Mouse (Mus musculus) CD4-positive, CD25-positive, alpha-beta regulatory T cell, adult 4 months (primary cell): ENCODE results near the gene Olfr678. TPM values are rescaled to one million over a fixed set of nuclear protein-coding genes. Genes with fewer than 3 reads are reported as not detected.
"Not testable (repeated sequence)": the region's sequence is repeated elsewhere in the genome, so short reads cannot be mapped to it uniquely, and the experiment has no call there.

Experiments used
- ATAC-seq: one replicate; pipeline ENCODE4 v1.8.0; 2017
- polyA plus RNA-seq, 2 experiments: library from polyadenylated mRNA; unstranded; fragments of 100-300 nt; shearing (Covaris generic); gene quantifications; one replicate each; pipeline ENCODE4 v1.2.1; 2017

Gene Olfr678
- not detected for polyA plus RNA-seq

DNA sequence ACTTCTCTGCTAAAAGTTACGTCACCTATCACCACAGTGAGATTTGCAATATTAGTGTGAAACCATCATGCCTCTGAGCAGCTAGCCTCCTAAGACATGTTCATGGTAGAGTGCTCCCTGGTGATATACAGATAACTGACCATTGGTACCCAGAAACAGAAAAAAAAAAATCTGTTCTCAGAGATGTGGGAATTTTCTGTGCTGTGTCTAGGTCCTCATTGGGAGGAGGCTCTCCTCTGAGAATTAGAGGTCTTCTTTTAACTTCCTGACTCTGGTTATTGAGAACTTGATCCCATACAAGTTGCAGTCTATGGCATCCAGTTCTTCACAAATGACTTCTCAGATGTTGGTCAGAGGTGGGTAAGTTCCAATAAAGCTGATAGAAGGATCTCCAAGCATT, at the start of gene Olfr678:
Gene Olfr678 (plus strand): TSS at position 301 of the 400 bp plus-strand sequence.
- ATAC-seq = no peak

DNA sequence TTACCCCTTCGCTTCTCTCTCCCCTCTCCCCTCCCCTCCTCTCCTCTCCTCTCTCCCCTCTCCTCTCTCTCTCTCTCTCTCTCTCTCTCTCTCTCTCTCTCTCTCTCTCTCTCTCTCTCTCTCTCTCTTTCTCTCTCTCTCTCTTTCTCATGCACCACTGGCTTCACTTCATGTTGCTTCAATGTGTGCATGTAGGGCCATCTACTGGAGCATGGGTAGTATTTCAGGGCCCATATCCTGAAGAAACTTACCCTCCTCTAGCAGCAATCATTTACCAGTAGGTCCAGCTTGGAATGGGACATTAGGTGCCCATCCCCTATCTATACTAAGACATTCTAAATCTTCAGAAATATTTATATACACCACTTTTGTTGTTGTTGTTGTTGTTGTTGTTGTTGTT, 41.7 kb upstream of the Olfr678 start:
- no peak for ATAC-seq

DNA sequence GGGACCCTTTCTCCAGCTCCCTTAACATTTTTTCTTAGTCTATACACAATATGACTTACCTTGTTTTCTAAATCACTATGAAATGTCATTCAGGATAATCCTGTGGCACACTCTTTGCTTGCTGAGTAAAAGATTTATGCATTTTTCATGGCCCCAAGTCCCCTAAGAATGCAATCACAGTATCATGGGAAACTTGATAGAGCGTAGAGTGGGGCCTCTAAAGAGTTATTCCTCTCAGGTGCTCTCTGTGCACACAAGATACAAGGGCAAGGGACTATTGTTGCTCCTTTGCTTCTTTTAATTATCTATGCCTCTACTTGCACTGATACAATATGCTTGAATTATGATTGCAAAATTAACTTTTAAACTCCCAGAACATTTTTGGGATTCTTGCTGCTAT, 35.9 kb upstream of the Olfr678 start, which contains the start of gene Olfr675:
Gene Olfr675 (minus strand): TSS at position 101 of the 400 bp plus-strand sequence.
- ATAC-seq = no peak

DNA sequence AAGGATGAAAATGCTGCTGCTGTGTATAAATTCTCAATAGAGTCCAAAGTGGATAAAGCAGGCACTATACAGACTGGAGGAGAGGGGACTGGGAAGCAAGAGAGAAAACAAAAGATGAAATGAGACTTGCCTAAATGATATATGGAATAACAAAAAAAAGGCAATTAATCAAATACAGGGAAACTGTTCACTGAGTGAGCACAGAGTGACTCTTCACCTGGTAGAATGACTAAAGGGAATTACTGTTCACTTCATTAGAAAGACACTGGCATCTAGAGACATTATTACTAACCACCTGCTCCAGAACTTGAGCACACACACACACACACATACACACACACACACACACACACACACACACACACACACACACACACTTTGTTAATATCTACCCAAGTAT, 31.9 kb upstream of the Olfr678 start, which contains the start of gene Olfr676:
Gene Olfr676 (plus strand): TSS at position 301 of the 400 bp plus-strand sequence.
- no peak for ATAC-seq

DNA sequence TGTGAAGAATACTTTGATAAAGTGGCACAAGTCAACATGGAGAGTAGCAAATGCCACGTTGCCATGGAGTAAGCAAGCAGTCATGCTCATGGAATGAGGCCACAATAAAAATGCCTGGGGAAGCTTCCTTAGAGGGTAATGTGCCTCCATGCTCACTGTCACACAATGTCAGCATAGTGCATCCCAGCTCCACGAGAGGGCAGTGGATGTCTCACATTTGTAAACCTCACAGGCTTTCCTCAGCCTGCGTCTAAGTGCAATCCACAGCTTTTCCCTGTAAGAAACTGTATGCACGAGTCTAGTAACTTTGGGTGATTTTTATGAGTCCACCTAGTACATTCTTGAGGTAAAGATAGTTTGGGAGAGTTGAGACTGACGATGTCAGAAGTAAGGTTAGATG, 30.4 kb upstream of the Olfr678 start:
- not testable (repeated sequence) for ATAC-seq

DNA sequence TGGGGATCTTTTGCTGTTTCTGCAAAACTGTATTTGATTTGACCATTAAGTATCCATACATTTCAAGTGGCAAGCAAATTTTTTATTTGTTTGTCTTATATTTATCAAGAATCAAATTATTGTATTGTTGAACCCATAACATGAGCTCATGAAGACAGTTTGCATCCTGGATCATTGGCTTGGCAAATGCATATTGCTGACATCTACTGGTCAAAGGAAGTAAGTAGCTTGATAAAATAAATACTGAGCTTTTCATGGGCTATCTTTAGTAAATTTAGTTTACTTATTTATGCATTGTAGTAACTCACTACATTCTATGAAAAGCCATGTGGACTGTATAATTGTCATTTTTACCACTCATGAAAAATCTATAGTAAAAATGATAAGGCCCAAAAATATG, 5.3 kb upstream of the Olfr678 start:
- ATAC-seq = no peak

DNA sequence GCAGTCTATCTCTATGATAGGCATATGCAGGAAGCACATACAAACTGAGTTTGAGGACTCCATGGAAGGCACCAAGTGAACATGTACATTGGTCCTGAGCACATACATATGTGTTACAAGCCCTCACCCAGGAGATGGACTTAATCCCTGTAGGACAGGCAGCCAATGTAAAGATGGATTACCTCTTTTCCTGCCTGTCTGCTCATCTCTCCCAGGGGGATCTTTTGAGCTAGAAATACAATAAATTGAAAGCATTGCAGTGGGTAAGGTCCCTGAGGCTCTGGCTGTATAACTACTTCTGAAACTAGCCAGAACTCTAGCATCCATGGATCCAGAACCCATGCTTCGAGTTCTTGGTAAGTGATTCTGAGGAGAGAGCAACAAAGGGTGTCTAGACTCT, 16.6 kb downstream of the Olfr678 start, which contains the start of gene Olfr679:
Gene Olfr679 (plus strand): TSS at position 301 of the 400 bp plus-strand sequence.
- no peak for ATAC-seq

DNA sequence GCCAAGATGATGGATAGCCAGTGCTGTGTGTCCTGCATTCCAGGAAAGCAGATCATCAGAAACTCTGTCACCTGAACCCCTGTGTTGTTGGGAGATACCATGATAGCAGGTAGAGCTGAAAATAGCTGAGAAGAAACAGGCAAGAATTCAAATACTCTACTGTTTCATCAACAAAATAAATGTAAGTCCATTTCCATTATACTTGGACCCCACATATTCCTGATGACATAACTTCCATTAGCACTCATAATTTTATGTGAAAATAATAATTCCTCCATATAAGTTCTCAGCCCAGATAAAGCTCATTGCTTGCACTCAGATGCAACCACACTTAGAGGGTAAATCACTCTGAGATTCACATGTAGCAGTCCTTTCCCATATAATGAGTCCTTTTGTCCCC, 28.4 kb downstream of the Olfr678 start, which contains the start of gene Olfr680-ps1:
Gene Olfr680-ps1 (minus strand): TSS at position 101 of the 400 bp plus-strand sequence.
- not testable (repeated sequence) for ATAC-seq

DNA sequence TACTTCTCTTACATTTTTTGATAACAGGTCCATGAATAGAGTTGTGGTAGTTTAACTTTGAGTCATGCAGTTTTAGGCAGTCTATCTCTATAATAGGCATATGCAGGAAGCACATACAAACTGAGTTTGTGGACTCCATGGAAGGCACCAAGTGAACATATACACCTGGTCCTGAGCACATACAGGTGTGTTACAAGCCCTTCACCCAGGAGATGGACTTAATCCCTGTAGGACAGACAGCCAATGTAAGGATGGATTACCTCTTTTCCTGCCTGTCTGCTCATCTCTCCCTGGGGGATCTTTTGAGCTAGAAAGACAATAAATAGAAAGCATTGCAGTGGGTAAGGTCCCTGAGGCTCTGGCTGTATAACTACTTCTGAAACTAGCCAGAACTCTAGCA, 52.3 kb downstream of the Olfr678 start, which contains the start of gene Olfr681:
Gene Olfr681 (plus strand): TSS at position 301 of the 400 bp plus-strand sequence.
- no peak for ATAC-seq

Other genes starting within 250 kb of the Olfr678 start
- not detected for gene Usp17lb, start 221.9 kb upstream of the Olfr678 start, polyA plus RNA-seq
- not detected for gene Usp17la, start 207.5 kb upstream of the Olfr678 start, polyA plus RNA-seq
- gene Olfr665, start 186.4 kb upstream of the Olfr678 start, polyA plus RNA-seq = not detected
- not detected for gene Olfr666, start 168.5 kb upstream of the Olfr678 start, polyA plus RNA-seq
- gene Olfr667, start 143.0 kb upstream of the Olfr678 start, polyA plus RNA-seq = not detected
- not detected for gene Olfr668, start 136.4 kb upstream of the Olfr678 start, polyA plus RNA-seq
- gene Olfr669, start 130.2 kb upstream of the Olfr678 start, polyA plus RNA-seq = not detected
- gene Olfr670, start 101.9 kb upstream of the Olfr678 start, polyA plus RNA-seq = not detected
- not detected for gene Olfr671, start 85.3 kb upstream of the Olfr678 start, polyA plus RNA-seq
- gene Olfr672, start 62.4 kb upstream of the Olfr678 start, polyA plus RNA-seq = not detected
- gene Olfr675, start 36.0 kb upstream of the Olfr678 start, polyA plus RNA-seq = not detected
- gene Olfr676, start 31.8 kb upstream of the Olfr678 start, polyA plus RNA-seq = not detected
- not detected for gene Olfr677, start 13.1 kb upstream of the Olfr678 start, polyA plus RNA-seq
- gene Olfr679, start 16.7 kb downstream of the Olfr678 start, polyA plus RNA-seq = not detected
- not detected for gene Olfr680-ps1, start 28.3 kb downstream of the Olfr678 start, polyA plus RNA-seq
- gene Olfr681, start 52.4 kb downstream of the Olfr678 start, polyA plus RNA-seq = not detected
- gene Olfr683, start 82.5 kb downstream of the Olfr678 start, polyA plus RNA-seq = not detected
- gene Olfr684, start 99.2 kb downstream of the Olfr678 start, polyA plus RNA-seq = not detected
- not detected for gene Olfr685, start 121.5 kb downstream of the Olfr678 start, polyA plus RNA-seq
- not detected for gene Olfr686, start 143.0 kb downstream of the Olfr678 start, polyA plus RNA-seq
- gene Olfr688, start 223.6 kb downstream of the Olfr678 start, polyA plus RNA-seq = not detected
- not detected for gene Olfr689, start 246.7 kb downstream of the Olfr678 start, polyA plus RNA-seq